In the genomic region with DNA sequence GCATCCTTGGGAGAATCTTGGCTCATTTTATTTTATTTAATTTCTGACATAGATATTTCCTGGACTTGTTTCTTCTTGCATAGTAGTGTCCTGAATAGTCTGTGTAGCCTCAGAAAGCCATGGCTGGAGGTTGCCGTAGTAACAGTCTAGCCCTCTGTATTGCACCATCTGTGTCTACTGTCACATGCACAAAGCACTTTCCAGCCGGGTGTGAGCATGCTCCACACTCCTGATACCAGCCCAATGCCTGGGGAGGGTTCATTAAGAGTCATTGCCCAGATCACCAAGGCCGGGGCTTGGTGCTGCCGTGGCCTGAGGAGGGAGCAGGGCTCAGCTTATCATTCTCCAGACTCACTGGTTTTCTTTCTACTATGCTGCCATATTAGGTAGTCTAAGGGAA, we compare ENCODE assay signal across 9 mouse cellular contexts.
DNase-seq lines count a peak whose midpoint lies in the region; ATAC-seq lines count a peak whose summit lies in the region.
"Had no signal": no experiment of that assay in that cellular context is flagged by ENCODE, and none has a peak within 500 bp of the region (broad histone marks: within the 10 kb centered on the region; RNA-seq: fewer than 3 reads in every experiment).

No protein-coding gene starts in this region.

- H3K4me2 ChIP-seq in hindbrain, embryonic 13.5 days, result no peak overlapping the region
- no peak overlapping the region for H3K4me2 ChIP-seq in midbrain, embryonic 14.5 days (ENCODE audit: low read length)

- 24% methylated on average over 4 of the region's 4 CpGs for WGBS in hindbrain, embryonic 13.5 days
- 23% methylated on average over 4 of the region's 4 CpGs for WGBS in midbrain, embryonic 14.5 days

- intact Hi-C loops in gastrocnemius, postnatal 14 days (cut with DNase I; ENCODE audit: low total_unique reads), result loop anchor here (5.0 kb wide), 2 partner anchors 68 to 193 kb away; no protein-coding TSS in a partner anchor

- H3K4me3 ChIP-seq in hindbrain, embryonic 13.5 days, result no peak overlapping the region
- H3K4me3 ChIP-seq in midbrain, embryonic 14.5 days (replicated peaks; ENCODE audit: low read depth, low read length), result no peak overlapping the region

- DNase-seq in gastrocnemius, postnatal 14 days, result peak; percentile 15
- no peak for DNase-seq in gastrocnemius, postnatal 25 days
- peak; percentile 41 to 52 for DNase-seq in adrenal gland, postnatal 36 days
- DNase-seq in midbrain, embryonic 14.5 days, result peak; percentile 49
- DNase-seq in kidney, postnatal 10 days, result no peak
- no peak for DNase-seq in testis, postnatal 14 days (ENCODE audit: low spot score)
- no peak for DNase-seq in ovary, adult 18-20 months (ENCODE audit: low spot score)
- DNase-seq: kidney, adult 9 months had no signal

- 0 out of 2 replicates have a peak, but pooled peaks cover 7% of the 10 kb centered on the region for H3K27me3 ChIP-seq in hindbrain, embryonic 13.5 days
- no peaks in the 10 kb centered on the region for H3K27me3 ChIP-seq in midbrain, embryonic 14.5 days (ENCODE audit: control insufficient read depth, insufficient read depth, low read length)

- peaks cover 18% of the 10 kb centered on the region for H3K4me1 ChIP-seq in hindbrain, embryonic 13.5 days (replicated peaks)
- H3K4me1 ChIP-seq in midbrain, embryonic 14.5 days (ENCODE audit: control insufficient read depth, insufficient read depth, low read length), result no peaks in the 10 kb centered on the region

- H3K9ac ChIP-seq in hindbrain, embryonic 13.5 days, result no peak overlapping the region
- H3K9ac ChIP-seq in midbrain, embryonic 14.5 days (replicated peaks; ENCODE audit: low read length), result no peak overlapping the region

- no peak overlapping the region for H3K27ac ChIP-seq in hindbrain, embryonic 13.5 days
- H3K27ac ChIP-seq in midbrain, embryonic 14.5 days (replicated peaks; ENCODE audit: low read depth, low read length), result no peak overlapping the region

- H3K9me3 ChIP-seq in hindbrain, embryonic 13.5 days, result no peaks in the 10 kb centered on the region
- no peaks in the 10 kb centered on the region for H3K9me3 ChIP-seq in midbrain, embryonic 14.5 days (ENCODE audit: control insufficient read depth, low read length)

- no peaks in the 10 kb centered on the region for H3K36me3 ChIP-seq in hindbrain, embryonic 13.5 days
- H3K36me3 ChIP-seq in midbrain, embryonic 14.5 days (ENCODE audit: control insufficient read depth, insufficient read depth, low read length), result no peaks in the 10 kb centered on the region

- ATAC-seq in hindbrain, embryonic 13.5 days (ENCODE audit: low FRiP score), result peak; percentile 74
- ATAC-seq in midbrain, embryonic 14.5 days (ENCODE audit: low FRiP score, low TSS enrichment), result peak; percentile 64; the same call in 1 of the 2 replicates

Comparison
In these comparisons a context has a peak if more than half of its experiments do, and no peak if none do; other contexts are left out.
1. DNase-seq: peak in gastrocnemius, postnatal 14 days (single experiment), adrenal gland, postnatal 36 days (2 of 2) and midbrain, embryonic 14.5 days (single experiment); none in gastrocnemius, postnatal 25 days (single experiment), kidney, postnatal 10 days (single experiment), testis, postnatal 14 days (single experiment) and ovary, adult 18-20 months (single experiment).